Mouse (Mus musculus) midbrain, embryonic 15.5 days (tissue): ENCODE results near the gene Gm9821. TPM values are rescaled to one million over a fixed set of nuclear protein-coding genes. Genes with fewer than 3 reads are reported as not detected.

Source experiments
- ATAC-seq: fragments of 200-750 bp; cut with Nextera tagmentation; replicated peaks from 2 replicates; pipeline ENCODE4 v1.8.0; 2017; ENCODE audit warnings: moderate TSS enrichment
- H3K27ac ChIP-seq: fragments of 300-500 bp; sonication (generic); 2 replicates; pipeline ENCODE4 v1.5.1; 2015; ENCODE audit warnings: mild to moderate bottlenecking, inconsistent platforms
- H3K27me3 ChIP-seq: fragments of 300-500 bp; sonication (generic); replicated peaks from 2 replicates; pipeline ENCODE4 v1.6.1; 2015; ENCODE audit warnings: inconsistent platforms
- H3K36me3 ChIP-seq: fragments of 300-500 bp; sonication (generic); replicated peaks from 2 replicates; pipeline ENCODE4 v1.6.1; 2015; ENCODE audit warnings: inconsistent platforms
- H3K4me1 ChIP-seq: fragments of 300-500 bp; sonication (generic); 2 replicates; pipeline ENCODE4 v1.6.1; 2015; ENCODE audit warnings: inconsistent platforms
- H3K4me2 ChIP-seq: fragments of 300-500 bp; sonication (generic); 2 replicates; pipeline ENCODE4 v1.6.1; 2015; ENCODE audit warnings: inconsistent platforms, mild to moderate bottlenecking, moderate library complexity
- H3K4me3 ChIP-seq: fragments of 300-500 bp; sonication (generic); 2 replicates; pipeline ENCODE4 v1.5.1; 2015; ENCODE audit warnings: mild to moderate bottlenecking, inconsistent platforms
- H3K9ac ChIP-seq: fragments of 300-500 bp; sonication (generic); 2 replicates; pipeline ENCODE4 v1.6.1; 2015; ENCODE audit warnings: mild to moderate bottlenecking, inconsistent platforms
- H3K9me3 ChIP-seq: fragments of 300-500 bp; sonication (generic); 2 replicates; pipeline ENCODE4 v1.6.1; 2016; ENCODE audit warnings: inconsistent platforms
- WGBS: fragments of 180-500 bp; shearing (Covaris S2); methylation state at CpG from one replicate; pipeline ENCODE4 v1.1.7; 2015; ENCODE audit warnings: mixed read lengths; 5-methylcytosine and 5-hydroxymethylcytosine counted together
- polyA plus RNA-seq: library from polyadenylated mRNA; unstranded; fragments of >200 nt; fragmentation: Nextera tagmentation; extraction: Ambion mirVana; gene quantifications from 2 replicates; pipeline ENCODE4 v1.2.1, GENCODE M21; 2015

Gene Gm9821
- polyA plus RNA-seq, 1 experiment from 2014 or later = 0.31 TPM

DNA sequence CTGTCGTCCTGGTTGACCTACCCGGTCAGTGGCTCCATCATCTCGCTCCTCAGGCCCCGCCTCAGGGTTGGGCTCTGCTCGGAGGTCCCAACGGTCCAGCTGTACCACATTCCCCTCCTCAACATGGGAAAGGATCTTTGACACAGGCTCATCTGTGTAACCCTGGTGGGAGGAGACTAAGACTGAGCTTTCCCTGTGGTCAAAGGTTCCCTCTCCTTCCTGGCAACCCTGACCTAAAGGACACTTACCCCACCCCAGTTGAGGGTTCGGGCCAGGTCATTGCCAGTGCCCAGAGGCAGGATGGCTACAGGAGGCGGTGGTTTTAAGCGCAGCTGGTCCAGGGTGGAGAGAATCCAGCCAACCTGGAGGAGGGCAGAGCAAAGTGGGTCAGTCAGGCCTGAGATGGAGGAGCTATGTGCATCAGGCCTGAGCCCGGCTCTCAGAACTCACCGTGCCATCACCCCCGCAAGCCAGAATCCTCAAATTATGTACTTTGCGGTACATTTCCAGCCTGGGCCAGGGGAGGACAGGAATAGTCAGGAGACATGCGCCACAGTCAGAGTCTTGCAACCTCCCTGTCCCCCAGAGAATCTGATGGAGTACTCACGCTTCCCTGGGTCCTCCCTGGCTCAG is 6.1 kb upstream of the Gm9821 start:
- Histone ChIP-seq H3K4me2 (no peak overlapping the region), H3K27ac (no peak overlapping the region), H3K4me1 (peaks cover 3% of the 10 kb centered on the region; the same call in 1 of the 2 replicates), H3K9ac (no peak overlapping the region), H3K36me3 (peaks cover 20% of the 10 kb centered on the region), H3K4me3 (no peak overlapping the region), H3K27me3 (no peaks in the 10 kb centered on the region), H3K9me3 (no peaks in the 10 kb centered on the region)
- ATAC-seq = no peak
- WGBS = 80% methylated on average over 15 of the region's 15 CpGs

DNA sequence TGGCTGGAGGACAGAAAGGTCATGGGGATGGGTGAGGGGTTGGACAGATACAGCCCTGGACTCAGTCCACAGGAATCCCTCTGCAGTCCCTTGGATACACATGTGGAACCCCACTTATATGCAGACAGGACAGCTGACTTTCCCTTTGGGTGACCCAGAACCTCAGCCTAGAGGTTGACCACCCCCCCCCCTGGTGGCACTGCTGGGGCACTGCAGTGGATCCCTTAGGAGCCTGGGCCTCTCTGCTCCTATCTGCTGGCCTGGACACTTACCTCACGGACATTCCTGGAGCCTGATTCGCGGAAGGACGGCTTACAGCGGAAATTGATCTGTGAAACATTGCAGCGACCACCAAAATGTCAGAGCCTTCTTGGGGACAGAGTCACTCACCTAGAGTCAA is 3.1 kb upstream of the Gm9821 start:
- H3K4me2 ChIP-seq = no peak overlapping the region
- no peaks in the 10 kb centered on the region for H3K9me3 ChIP-seq
- peaks cover 11% of the 10 kb centered on the region for H3K4me1 ChIP-seq
- H3K36me3 ChIP-seq = peaks cover 6% of the 10 kb centered on the region
- no peak overlapping the region for H3K9ac ChIP-seq
- H3K27me3 ChIP-seq = 0 out of 2 replicates have a peak, but pooled peaks cover 2% of the 10 kb centered on the region
- no peak for ATAC-seq
- H3K4me3 ChIP-seq = no peak overlapping the region
- H3K27ac ChIP-seq = no peak overlapping the region
- WGBS = 72% methylated on average over 6 of the region's 6 CpGs

DNA sequence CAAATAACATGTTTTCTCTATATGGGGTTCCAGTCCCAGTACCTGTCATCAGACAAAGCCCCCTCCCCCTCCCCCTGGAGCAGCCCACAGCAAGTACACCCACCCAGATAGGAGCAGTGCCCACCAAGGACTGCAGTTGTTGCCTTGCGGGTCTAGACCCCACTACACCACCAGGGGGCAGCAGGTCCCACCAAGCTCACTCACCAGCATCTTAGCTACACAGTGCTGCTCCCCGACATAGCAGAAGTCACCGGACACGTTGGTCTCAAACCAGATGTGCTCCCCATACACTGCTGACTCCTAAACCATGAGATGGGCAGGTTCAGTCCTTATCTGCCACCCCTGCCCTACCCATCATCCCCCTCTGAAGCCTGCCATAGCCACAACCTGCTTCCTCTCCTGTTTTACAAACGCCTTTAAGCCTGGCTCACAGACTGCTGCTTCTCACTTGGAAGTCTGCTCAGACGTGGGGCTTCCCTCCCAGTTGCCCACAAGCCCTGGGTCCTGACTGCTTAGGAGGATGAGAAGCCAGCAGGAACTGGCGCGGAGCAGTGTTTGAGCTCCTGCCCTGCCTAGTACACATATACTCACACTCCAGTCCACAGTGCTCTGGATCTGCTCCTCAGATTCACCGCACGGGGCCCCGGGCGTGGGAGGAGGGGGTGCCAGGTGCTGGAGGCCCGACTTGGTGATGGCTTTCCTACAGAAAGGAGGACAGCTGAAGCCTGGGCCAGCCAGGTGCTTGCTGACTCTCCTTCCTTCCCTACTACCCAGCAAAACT is 1.1 kb upstream of the Gm9821 start:
- Histone ChIP-seq H3K4me1 (peaks cover 26% of the 10 kb centered on the region), H3K4me2 (no peak overlapping the region), H3K9me3 (no peaks in the 10 kb centered on the region), H3K36me3 (no peaks in the 10 kb centered on the region; the same call in 1 of the 2 replicates), H3K4me3 (no peak overlapping the region), H3K9ac (no peak overlapping the region), H3K27me3 (0 out of 2 replicates have a peak, but pooled peaks cover 2% of the 10 kb centered on the region), H3K27ac (no peak overlapping the region)
- 46% methylated on average over 13 of the region's 13 CpGs for WGBS
- ATAC-seq = peak; percentile 68

DNA sequence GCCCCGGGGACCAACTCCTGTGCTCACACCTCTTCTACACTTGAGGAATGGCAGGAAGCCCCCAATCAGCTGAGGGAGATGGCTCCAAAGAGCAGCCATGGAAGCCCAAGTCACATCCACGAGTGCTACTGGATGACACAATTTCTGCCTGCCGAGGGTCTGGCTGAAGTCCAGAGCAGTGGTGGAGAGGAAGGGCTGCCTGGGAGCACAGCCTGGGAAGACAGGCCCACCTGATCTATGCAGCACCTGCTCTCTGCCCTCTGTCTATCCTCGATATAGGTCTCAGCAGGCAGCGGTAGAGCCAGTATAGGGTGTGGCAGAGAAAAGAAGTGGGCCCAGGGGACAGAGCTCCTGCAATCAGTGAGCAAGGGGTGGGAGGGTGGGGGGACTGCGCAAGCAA is 1.3 kb downstream of the Gm9821 start:
- Histone ChIP-seq H3K36me3 (no peaks in the 10 kb centered on the region), H3K4me2 (no peak overlapping the region), H3K27ac (no peak overlapping the region), H3K27me3 (0 out of 2 replicates have a peak, but pooled peaks cover 2% of the 10 kb centered on the region), H3K4me1 (peaks cover 41% of the 10 kb centered on the region), H3K9me3 (no peaks in the 10 kb centered on the region), H3K4me3 (no peak overlapping the region), H3K9ac (no peak overlapping the region)
- WGBS = 64% methylated on average over 6 of the region's 6 CpGs
- no peak for ATAC-seq

DNA sequence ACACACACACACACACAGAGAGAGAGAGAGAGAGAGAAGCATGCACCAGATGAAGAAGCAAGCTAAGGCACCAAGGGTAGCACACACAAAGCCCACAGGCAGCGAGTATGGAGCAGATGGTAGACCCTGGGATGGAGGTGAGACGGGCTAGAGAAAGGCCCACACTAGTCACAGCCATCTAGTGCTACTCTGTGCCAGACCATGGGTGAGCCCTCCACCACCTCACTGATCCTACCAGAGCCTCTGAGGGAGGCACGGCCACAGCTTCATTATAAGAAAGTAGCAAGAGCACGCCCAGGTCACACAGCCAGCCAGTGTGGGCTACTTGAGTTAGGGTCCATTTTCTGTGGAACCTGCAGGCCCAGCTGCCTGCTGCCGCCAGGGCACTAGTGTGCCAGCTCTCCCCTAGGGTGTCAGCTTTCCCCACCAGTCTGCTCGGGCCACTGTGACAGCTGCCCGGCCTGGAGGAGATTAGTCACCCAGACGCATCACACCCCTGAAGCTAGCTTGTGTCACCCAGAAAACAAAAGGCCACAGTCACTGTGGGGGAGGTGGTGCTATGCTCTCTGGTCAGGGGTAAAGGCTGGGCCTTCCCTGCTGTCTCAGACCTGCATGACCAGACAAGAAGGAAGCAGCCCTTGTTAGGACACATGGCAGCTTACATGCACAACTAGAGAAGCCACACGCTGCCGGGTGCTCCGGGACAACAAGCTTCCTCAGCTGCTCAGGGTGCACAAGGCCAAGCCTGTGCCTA is 2.1 kb downstream of the Gm9821 start:
- no peak overlapping the region for H3K9ac ChIP-seq
- no peaks in the 10 kb centered on the region for H3K36me3 ChIP-seq
- no peak for ATAC-seq
- 49% methylated on average over 11 of the region's 11 CpGs for WGBS
- H3K27me3 ChIP-seq = 0 out of 2 replicates have a peak, but pooled peaks cover 2% of the 10 kb centered on the region
- H3K9me3 ChIP-seq = no peaks in the 10 kb centered on the region
- peaks cover 41% of the 10 kb centered on the region for H3K4me1 ChIP-seq
- H3K4me3 ChIP-seq = no peak overlapping the region
- no peak overlapping the region for H3K4me2 ChIP-seq
- no peak overlapping the region for H3K27ac ChIP-seq

DNA sequence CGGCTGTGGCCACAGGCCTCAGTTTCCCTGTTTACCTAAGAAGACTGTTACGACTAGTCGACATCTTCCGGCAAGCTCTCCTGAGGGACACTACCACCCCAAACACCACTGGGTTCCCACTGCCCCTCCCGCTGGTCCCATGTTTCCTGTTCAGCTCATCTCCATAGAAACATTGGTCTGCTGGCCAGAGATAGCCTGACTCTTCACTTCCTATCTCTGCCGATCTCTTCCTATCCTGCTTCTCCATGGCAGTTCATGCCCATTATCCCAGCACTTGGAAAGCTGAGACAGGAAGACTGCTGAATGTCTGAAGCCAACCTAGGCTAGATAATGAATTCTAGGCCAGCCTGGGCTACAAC is 2.6 kb downstream of the Gm9821 start:
- Histone ChIP-seq H3K36me3 (no peaks in the 10 kb centered on the region), H3K27me3 (0 out of 2 replicates have a peak, but pooled peaks cover 2% of the 10 kb centered on the region), H3K4me2 (no peak overlapping the region), H3K9me3 (no peaks in the 10 kb centered on the region), H3K9ac (no peak overlapping the region), H3K4me1 (peaks cover 41% of the 10 kb centered on the region), H3K4me3 (no peak overlapping the region), H3K27ac (no peak overlapping the region)
- no peak for ATAC-seq
- WGBS = 78% methylated on average over 6 of the region's 6 CpGs

DNA sequence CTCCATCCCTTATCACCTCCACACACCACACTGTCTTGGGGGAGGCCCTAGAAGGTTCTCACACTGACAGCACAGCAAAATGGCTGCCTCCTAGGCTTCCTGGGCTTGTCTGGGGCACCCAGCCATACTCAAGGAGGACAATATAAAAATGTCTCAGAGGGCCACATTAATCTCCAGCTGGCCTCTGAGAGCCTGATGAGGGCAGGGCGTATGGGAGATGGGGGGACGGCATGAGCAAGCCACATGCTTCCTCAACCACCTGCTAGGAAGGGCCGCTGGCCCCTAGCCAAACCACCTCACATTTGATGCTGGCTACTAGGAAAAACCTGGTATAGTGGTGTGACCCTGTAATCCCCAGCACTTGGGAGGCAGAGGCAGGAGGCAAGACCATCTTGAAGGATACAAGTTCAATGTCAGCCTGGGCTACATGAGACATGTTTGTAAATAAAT is 3.3 kb downstream of the Gm9821 start:
- Histone ChIP-seq H3K4me3 (no peak overlapping the region), H3K27me3 (0 out of 2 replicates have a peak, but pooled peaks cover 2% of the 10 kb centered on the region), H3K4me1 (peaks cover 41% of the 10 kb centered on the region), H3K9me3 (no peaks in the 10 kb centered on the region), H3K9ac (no peak overlapping the region), H3K36me3 (no peaks in the 10 kb centered on the region), H3K4me2 (no peak overlapping the region), H3K27ac (no peak overlapping the region)
- WGBS = 66% methylated on average over 3 of the region's 3 CpGs
- no peak for ATAC-seq

DNA sequence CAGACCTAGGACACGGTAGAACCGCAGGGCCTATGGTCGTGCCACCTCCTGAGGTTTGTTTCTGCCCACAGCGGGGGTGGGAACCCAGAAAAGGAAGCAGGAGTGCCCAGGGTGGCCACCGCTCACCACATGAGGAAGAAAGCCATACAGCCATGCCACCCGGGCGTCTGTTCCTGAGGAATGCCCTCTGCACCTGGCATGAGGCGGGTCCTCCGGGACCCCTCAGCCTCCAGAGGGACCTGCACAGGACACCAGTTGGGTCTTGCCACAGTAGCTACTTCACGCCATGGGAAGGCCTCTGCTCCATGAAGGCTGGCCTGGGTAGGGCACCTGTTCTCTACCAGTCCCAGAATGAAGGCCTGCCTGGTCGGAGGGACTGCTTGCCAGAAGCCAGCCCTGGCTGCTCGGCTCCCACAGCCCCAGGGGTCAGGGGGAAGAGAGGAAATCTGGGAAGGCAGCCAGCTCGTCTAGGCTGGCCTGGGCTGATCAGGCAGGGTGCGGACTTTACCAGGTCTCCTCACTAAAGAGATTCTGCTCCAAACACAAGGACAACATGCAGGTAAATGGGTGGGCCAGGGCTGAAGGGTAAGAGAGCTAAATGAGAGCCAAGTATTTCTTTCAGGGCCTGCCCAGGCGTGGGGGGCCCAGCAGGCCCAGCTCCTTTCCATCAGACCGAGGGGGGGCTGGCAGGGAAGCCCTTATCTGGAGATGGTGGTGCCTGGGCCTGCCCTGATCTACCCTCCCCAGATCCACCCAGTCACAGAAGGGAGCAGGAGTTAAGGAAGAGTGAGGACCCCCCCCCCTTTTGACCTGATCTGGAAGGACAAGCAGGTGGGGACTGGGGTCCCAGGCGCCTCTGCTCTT is 4.1 kb downstream of the Gm9821 start:
- ATAC-seq = peak; percentile 32
- Histone ChIP-seq H3K27ac (peak overlapping the region; percentile 62), H3K4me2 (peak overlapping the region; percentile 21), H3K4me1 (peaks cover 36% of the 10 kb centered on the region), H3K27me3 (0 out of 2 replicates have a peak, but pooled peaks cover 2% of the 10 kb centered on the region), H3K4me3 (no peak overlapping the region), H3K9me3 (no peaks in the 10 kb centered on the region), H3K9ac (no peak overlapping the region), H3K36me3 (no peaks in the 10 kb centered on the region)
- 67% methylated on average over 16 of the region's 17 CpGs for WGBS

DNA sequence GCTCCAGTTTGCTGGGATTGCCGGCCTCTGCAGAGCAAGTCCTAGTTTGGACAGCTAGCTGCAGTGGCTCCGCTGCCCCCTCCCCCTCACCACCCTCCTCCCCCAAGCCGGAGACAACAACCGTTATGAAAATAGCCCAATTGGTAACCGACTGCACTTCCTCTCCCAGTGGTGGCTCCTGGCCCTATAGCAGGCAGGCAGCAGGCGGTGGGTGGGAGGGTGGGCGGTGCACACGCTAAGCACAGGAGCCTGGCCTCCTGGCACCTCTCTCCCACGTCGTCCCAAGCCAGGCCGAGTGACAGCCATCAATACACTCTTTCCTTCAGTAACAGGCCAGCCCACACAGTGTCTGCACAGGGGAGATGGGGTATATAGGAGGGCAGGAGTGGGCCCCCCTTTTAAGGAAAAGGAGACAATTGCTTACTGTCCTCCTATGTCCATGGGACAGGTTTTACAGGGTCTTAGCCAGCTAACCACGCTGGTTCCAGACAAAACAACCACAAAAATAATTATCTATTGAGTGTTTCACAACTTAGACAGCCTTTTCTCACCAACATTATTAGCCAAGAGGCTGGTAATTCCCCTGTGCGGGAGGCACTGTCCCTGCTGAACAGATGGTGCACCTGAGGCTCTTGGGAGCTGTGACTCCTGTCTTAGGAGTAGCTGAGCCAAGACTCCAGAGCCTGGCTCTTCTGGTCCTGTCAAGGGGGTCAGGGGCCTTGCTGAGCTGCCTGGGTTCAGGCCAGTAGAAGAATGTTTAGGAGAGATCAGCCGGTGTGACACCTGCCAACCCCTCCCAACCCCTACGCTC is 5.0 kb downstream of the Gm9821 start:
- H3K4me1 ChIP-seq = peaks cover 35% of the 10 kb centered on the region
- no peak overlapping the region for H3K4me3 ChIP-seq
- H3K36me3 ChIP-seq = no peaks in the 10 kb centered on the region
- no peaks in the 10 kb centered on the region for H3K9me3 ChIP-seq
- peak; percentile 32; the same call in 1 of the 2 replicates for ATAC-seq
- H3K27ac ChIP-seq = peak overlapping the region; percentile 62
- peak overlapping the region; percentile 21 for H3K4me2 ChIP-seq
- no peaks in the 10 kb centered on the region for H3K27me3 ChIP-seq
- H3K9ac ChIP-seq = no peak overlapping the region
- 20% methylated on average over 15 of the region's 15 CpGs for WGBS

DNA sequence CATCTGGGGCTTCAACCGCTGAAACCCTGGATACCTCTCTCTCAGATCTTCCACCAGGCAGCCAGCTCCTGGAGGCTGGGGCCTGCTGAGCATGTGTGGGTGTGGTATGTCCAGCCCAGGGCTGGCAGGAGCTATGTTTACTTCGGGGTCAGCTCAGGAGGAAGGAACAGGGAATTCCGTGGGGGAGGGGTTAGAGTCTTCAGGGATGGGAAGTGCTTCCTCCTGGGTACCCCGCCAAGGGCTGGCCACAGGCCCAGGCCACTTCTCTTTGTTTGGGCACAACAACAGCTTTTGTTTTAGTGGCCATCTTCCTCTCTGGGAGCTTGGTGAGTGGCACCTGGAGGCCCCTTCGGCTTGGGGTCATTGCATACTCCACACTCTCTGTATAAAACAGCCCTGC is 8.3 kb downstream of the Gm9821 start:
- Histone ChIP-seq H3K27ac (no peak overlapping the region), H3K9me3 (no peaks in the 10 kb centered on the region), H3K4me1 (peaks cover 31% of the 10 kb centered on the region), H3K4me3 (no peak overlapping the region), H3K36me3 (no peaks in the 10 kb centered on the region), H3K9ac (no peak overlapping the region), H3K4me2 (no peak overlapping the region), H3K27me3 (no peaks in the 10 kb centered on the region)
- WGBS = 26% methylated on average over 5 of the region's 5 CpGs
- no peak for ATAC-seq

DNA sequence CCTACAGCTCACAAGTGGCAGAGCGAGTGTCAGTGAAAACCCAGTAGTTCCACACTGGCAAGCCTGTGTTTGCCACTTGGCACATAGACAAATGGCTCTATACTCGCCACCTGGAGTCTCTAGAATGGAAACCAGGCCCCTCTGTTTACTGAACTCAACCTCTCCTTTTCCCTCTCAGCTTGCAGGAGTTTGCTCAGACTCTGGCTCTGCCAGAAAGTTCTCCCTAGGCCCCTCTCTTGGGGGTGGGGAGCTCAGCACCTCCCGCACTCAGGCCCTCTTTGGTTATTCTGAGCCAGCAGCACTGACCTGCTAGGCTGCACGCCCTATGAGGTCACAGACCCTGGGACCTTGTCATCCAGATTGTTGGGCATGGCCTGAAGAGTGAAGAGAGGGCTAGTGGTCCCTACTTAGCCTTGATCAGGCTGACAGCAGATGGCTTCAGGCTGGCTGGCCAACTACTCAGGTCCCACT is 9.7 kb downstream of the Gm9821 start:
- Histone ChIP-seq H3K4me3 (no peak overlapping the region), H3K27me3 (no peaks in the 10 kb centered on the region), H3K9ac (no peak overlapping the region), H3K4me2 (no peak overlapping the region), H3K27ac (no peak overlapping the region), H3K9me3 (no peaks in the 10 kb centered on the region), H3K36me3 (no peaks in the 10 kb centered on the region), H3K4me1 (peaks cover 18% of the 10 kb centered on the region)
- no peak for ATAC-seq
- WGBS = 85% methylated on average over 4 of the region's 4 CpGs
